Mouse (Mus musculus) hindlimb bud, embryonic 11.5 days (tissue): Measurements from ENCODE around the gene Foxp4.

Experiments used
- DNase-seq: peaks from one replicate; pipeline ENCODE4 v3.0.0-alpha.2; 2012; ENCODE audit warnings: low read depth, low spot score; ENCODE audit errors: extremely low spot score

The Foxp4 gene

GRCm38 (mm10) chr17:47899156-47899555 is 25.3 kb downstream of the Foxp4 start:
- DNase-seq, result no peak

GRCm38 (mm10) chr17:47897956-47898752 is 26.3 kb downstream of the Foxp4 start:
- no peak for DNase-seq

- DNase-seq, result no peak
Measured at GRCm38 (mm10) chr17:47889727-47890126, 34.7 kb downstream of the Foxp4 start.

- no peak for DNase-seq
Measured at GRCm38 (mm10) chr17:47889267-47889666, 35.2 kb downstream of the Foxp4 start.

GRCm38 (mm10) chr17:47888641-47889040 is 35.8 kb downstream of the Foxp4 start:
- DNase-seq, result no peak

GRCm38 (mm10) chr17:47888155-47888455 is 36.3 kb downstream of the Foxp4 start:
- no peak for DNase-seq

GRCm38 (mm10) chr17:47887381-47888154 is 36.9 kb downstream of the Foxp4 start:
- no peak for DNase-seq

- DNase-seq, result no peak
Measured at GRCm38 (mm10) chr17:47883099-47883498, 41.3 kb downstream of the Foxp4 start.

- no peak for DNase-seq
Measured at GRCm38 (mm10) chr17:47881330-47881729, 43.1 kb downstream of the Foxp4 start.

GRCm38 (mm10) chr17:47879207-47879606 is 45.2 kb downstream of the Foxp4 start:
- no peak for DNase-seq

GRCm38 (mm10) chr17:47878378-47879089 is 45.9 kb downstream of the Foxp4 start:
- no peak for DNase-seq

GRCm38 (mm10) chr17:47877715-47878377 is 46.6 kb downstream of the Foxp4 start:
- DNase-seq, result no peak

GRCm38 (mm10) chr17:47876776-47877714 is 47.4 kb downstream of the Foxp4 start:
- DNase-seq, result no peak

- peak; percentile 49 for DNase-seq
Measured at GRCm38 (mm10) chr17:47873341-47873791, 51.1 kb downstream of the Foxp4 start.

- DNase-seq, result no peak
Measured at GRCm38 (mm10) chr17:47872311-47873011, 52.0 kb downstream of the Foxp4 start.

- no peak for DNase-seq
Measured at GRCm38 (mm10) chr17:47869874-47870273, 54.6 kb downstream of the Foxp4 start.

- no peak for DNase-seq
Measured at GRCm38 (mm10) chr17:47866037-47866436, 58.4 kb downstream of the Foxp4 start.

- DNase-seq, result peak; percentile 49
Measured at GRCm38 (mm10) chr17:47864496-47864895, 59.9 kb downstream of the Foxp4 start.

GRCm38 (mm10) chr17:47863437-47863836 is 61.0 kb downstream of the Foxp4 start:
- no peak for DNase-seq
